Mouse (Mus musculus): ENCODE measurements around the gene Furin.

DNA sequence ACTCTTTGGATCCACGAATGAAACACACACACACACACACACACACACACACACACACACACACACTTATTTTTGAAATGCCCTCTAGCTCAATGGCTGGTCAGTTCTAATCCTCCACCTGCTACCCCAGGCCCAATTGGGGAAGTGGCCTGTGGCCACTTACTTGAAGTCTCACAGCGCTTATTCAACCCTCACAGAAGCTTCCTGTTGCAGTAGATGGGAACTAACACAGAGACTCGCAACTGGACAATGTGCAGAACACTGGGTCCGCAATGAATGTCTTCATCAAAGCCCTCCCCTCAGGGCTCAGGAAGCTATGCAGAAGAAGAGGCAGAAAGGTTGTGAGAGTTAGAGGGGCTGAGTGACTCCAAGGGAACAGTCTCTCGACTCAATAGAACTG is 22.5 kb upstream of the Furin start:
- TF ChIP-seq CTCF (IDR thresholded peaks at IDR 0.05; ENCODE audit: low read depth): no peak
- no peak for TF ChIP-seq EP300 (IDR thresholded peaks at IDR 0.05; ENCODE audit: low read depth)
